Mouse (Mus musculus): Measurements from ENCODE around the gene Vmn2r41. TPM values are rescaled to one million over a fixed set of nuclear protein-coding genes. Genes with fewer than 3 reads are reported as not detected.
"Not testable (repeated sequence)": the region's sequence is repeated elsewhere in the genome, so short reads cannot be mapped to it uniquely, and the experiment has no call there.

Vmn2r41 gene
- polyA plus RNA-seq (2015; fragmentation: Nextera tagmentation; extraction: Ambion mirVana) = not detected in 2 replicates

DNA sequence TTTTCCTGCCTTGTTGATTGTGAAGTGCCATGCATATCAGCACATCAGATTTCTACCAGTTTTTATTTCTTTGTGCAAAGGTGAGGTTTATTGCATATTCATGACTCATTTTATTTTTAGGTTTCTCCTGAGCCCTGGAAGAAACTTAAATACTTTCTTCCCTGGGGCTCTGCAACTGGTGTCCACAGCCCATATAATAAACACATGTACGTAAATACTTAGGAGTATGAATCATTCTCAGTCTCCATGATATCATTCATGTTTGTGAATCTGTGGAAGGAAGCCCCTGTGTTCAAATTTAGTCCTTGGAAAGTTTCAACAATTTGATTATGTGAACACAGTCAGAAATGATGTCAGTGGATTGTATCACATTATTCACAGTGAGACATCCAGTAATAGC, at the start of gene Vmn2r41:
Gene Vmn2r41, minus strand, starts transcription at position 101 of the 400 bp plus-strand sequence.
- H3K9ac ChIP-seq (replicated peaks); H3K9me3 ChIP-seq; ATAC-seq; H3K36me3 ChIP-seq; H3K27me3 ChIP-seq; H3K27ac ChIP-seq; H3K4me2 ChIP-seq (replicated peaks); H3K4me1 ChIP-seq (replicated peaks); H3K4me3 ChIP-seq (replicated peaks): not testable (repeated sequence)
- no CpG with 5 or more reads among the region's 1 CpGs for WGBS

DNA sequence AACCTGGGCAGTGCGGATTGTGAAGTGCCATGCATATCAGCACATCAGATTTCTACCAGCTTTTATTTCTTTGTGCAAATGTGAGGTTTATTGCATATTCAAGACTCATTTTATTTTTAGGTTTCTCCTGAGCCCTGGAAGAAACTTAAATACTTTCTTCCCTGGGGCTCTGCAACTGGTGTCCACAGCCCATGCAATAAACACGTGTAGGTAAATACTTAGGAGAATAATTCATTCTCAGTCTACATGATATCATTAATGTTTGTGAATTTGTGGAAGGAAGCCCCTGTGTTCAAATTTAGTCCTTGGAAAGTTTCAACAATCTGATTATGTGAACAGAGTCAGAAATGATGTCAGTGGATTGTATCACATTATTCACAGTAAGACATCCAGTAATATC, 38.8 kb upstream of the Vmn2r41 start, which contains the start of gene Vmn2r42:
Gene Vmn2r42, minus strand, starts transcription at position 101 of the 400 bp plus-strand sequence.
- WGBS = no CpG with 5 or more reads among the region's 2 CpGs
- not testable (repeated sequence) for H3K9ac ChIP-seq (replicated peaks); H3K27ac ChIP-seq; H3K4me2 ChIP-seq (replicated peaks); H3K4me1 ChIP-seq (replicated peaks); H3K4me3 ChIP-seq (replicated peaks); H3K36me3 ChIP-seq; H3K9me3 ChIP-seq; H3K27me3 ChIP-seq; ATAC-seq

DNA sequence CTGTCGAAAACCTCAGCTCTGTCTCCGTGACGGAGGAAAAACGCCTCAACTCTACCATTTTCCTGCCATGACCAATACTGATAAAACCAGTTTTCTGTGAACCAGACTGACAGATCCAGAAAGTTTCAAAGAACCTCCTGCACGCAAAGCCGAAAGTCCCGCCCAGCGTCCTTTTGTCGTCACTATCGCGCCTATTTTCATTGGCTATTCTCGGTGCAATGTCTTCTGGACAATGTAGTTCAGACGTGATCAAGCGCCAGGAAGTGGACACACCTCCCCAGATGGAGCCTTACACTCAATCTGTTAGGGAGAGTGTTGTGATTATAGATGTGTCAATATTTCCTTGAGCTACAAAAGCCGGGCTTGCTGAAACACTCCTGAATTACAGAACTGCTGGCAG, 68.6 kb downstream of the Vmn2r41 start:
- H3K36me3 ChIP-seq; ATAC-seq; H3K4me1 ChIP-seq (replicated peaks); H3K27me3 ChIP-seq; H3K4me2 ChIP-seq (replicated peaks); H3K27ac ChIP-seq; H3K9ac ChIP-seq (replicated peaks); H3K4me3 ChIP-seq (replicated peaks); H3K9me3 ChIP-seq: not testable (repeated sequence)
- 45% methylated on average over 11 of the region's 15 CpGs for WGBS

Other genes starting within 250 kb of the Vmn2r41 start
- not detected in 2 replicates for gene Vmn2r42, start 38.7 kb upstream of the Vmn2r41 start, polyA plus RNA-seq (2015; fragmentation: Nextera tagmentation; extraction: Ambion mirVana)
- not detected in 2 replicates for gene Vmn2r43, start 98.9 kb upstream of the Vmn2r41 start, polyA plus RNA-seq (2015; fragmentation: Nextera tagmentation; extraction: Ambion mirVana)
- not detected in 2 replicates for gene Vmn2r44, start 221.7 kb upstream of the Vmn2r41 start, polyA plus RNA-seq (2015; fragmentation: Nextera tagmentation; extraction: Ambion mirVana)